Mouse (Mus musculus): Measurements from ENCODE around the gene Fkbp5. TPM values are rescaled to one million over a fixed set of nuclear protein-coding genes. Genes with fewer than 3 reads are reported as not detected.

The Fkbp5 gene
- polyA plus RNA-seq, 1 experiment from 2014 or later = 33.8 TPM

GRCm38 (mm10) chr17:28380255-28380654 lies 137.1 kb downstream of the Fkbp5 start:
- no peak overlapping the region for H3K9ac ChIP-seq
- H3K27me3 ChIP-seq = peaks cover 7% of the 10 kb centered on the region
- H3K9me3 ChIP-seq = no peaks in the 10 kb centered on the region
- 0 out of 2 replicates have a peak, but pooled peaks cover 6% of the 10 kb centered on the region for H3K4me1 ChIP-seq
- no peak overlapping the region for H3K27ac ChIP-seq
- no peak for ATAC-seq (ENCODE audit: insufficient number of reproducible peaks, insufficient read depth, low FRiP score, low TSS enrichment)
- H3K4me3 ChIP-seq = no peak overlapping the region
- H3K4me2 ChIP-seq (replicated peaks) = no peak overlapping the region
- 4% methylated on average over 6 of the region's 6 CpGs for WGBS
- H3K36me3 ChIP-seq = no peaks in the 10 kb centered on the region

DNA sequence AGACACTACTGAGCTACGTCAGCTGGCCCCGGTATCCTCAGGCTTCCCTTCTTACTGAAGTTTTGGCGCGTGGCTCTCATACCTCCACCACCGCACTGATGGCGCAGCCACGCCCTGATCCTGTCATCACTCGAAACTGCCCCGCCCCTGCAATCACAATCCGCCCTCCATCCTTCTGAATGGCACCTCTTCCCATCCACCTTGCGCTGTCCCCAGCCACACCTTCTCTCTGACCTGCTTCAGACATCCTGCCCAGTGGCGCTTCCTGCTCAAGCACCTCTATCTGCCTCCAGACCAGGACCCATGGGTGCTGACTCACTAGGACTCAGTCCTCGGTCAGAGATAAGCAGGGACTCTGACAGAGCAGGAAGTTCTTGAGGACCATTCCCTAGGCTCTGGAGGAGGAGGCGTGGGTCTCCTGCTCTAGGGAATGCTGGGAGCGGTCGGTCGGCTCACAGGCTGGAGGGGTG lies 141.7 kb downstream of the Fkbp5 start:
- Histone ChIP-seq H3K4me3 (no peak overlapping the region), H3K4me2 (replicated peaks) (no peak overlapping the region), H3K9ac (no peak overlapping the region), H3K36me3 (no peaks in the 10 kb centered on the region), H3K4me1 (peaks cover 10% of the 10 kb centered on the region; the same call in 1 of the 2 replicates), H3K27ac (no peak overlapping the region), H3K9me3 (no peaks in the 10 kb centered on the region), H3K27me3 (peaks cover 24% of the 10 kb centered on the region)
- WGBS = 17% methylated on average over 17 of the region's 17 CpGs
- ATAC-seq (ENCODE audit: insufficient number of reproducible peaks, insufficient read depth, low FRiP score, low TSS enrichment) = peak; percentile 22; the same call in 1 of the 2 replicates

DNA sequence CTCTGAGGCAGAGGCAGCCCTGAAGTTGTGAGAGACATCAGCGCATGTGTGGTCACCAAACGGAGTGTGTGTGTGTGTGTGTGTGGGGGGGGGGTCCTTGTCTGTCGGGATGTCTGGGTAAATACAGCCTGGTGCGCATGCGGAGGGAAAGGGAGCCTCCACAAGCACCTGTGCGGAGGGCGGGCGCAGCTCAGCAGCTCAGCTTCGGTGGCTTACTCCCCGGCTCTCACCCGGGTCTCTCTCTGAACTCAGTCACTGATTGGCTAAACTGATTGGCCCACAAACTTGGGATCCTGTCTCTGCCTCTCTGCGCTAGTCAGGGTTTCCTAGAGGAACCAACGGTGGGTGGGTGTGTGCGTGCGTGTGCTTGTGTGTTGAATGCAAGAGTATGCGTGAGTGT lies 142.8 kb downstream of the Fkbp5 start:
- Histone ChIP-seq H3K9ac (0 out of 2 replicates have a peak overlapping the region, but pooled peaks have one; percentile 15), H3K4me3 (no peak overlapping the region), H3K9me3 (no peaks in the 10 kb centered on the region), H3K27ac (no peak overlapping the region), H3K4me1 (peaks cover 4% of the 10 kb centered on the region; the same call in 1 of the 2 replicates), H3K27me3 (peaks cover 24% of the 10 kb centered on the region), H3K4me2 (replicated peaks) (0 out of 2 replicates have a peak overlapping the region, but pooled peaks have one; percentile 13), H3K36me3 (no peaks in the 10 kb centered on the region)
- 22% methylated on average over 16 of the region's 16 CpGs for WGBS
- ATAC-seq (ENCODE audit: insufficient number of reproducible peaks, insufficient read depth, low FRiP score, low TSS enrichment) = no peak

GRCm38 (mm10) chr17:28373821-28374220 lies 143.5 kb downstream of the Fkbp5 start:
- peaks cover 4% of the 10 kb centered on the region; the same call in 1 of the 2 replicates for H3K4me1 ChIP-seq
- ATAC-seq (ENCODE audit: insufficient number of reproducible peaks, insufficient read depth, low FRiP score, low TSS enrichment) = no peak
- H3K9ac ChIP-seq = no peak overlapping the region
- WGBS = 14% methylated on average over 10 of the region's 10 CpGs
- no peaks in the 10 kb centered on the region for H3K36me3 ChIP-seq
- peaks cover 24% of the 10 kb centered on the region for H3K27me3 ChIP-seq
- H3K4me3 ChIP-seq = no peak overlapping the region
- no peak overlapping the region for H3K4me2 ChIP-seq (replicated peaks)
- no peaks in the 10 kb centered on the region for H3K9me3 ChIP-seq
- H3K27ac ChIP-seq = no peak overlapping the region

DNA sequence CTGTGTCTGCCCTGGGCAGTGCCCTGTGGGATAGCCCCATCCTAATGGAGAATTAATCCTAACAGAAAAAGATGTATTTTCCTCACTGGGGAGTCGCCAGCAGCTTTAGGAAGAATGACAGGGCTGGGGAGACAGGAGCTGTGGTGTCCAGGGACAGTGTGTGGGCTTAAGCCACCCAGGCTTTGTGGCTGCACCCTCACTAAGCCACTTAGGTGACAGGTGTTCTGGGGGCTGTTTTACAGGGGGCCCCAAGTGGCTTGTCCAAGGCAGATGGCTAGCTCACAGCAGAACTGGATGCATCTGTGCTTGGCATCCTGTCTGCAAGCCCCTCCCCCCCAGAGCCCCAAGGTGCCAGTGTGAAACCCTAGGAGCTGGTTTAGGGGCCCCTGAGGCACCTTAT lies 145.4 kb downstream of the Fkbp5 start:
- peaks cover 4% of the 10 kb centered on the region; the same call in 1 of the 2 replicates for H3K4me1 ChIP-seq
- no peaks in the 10 kb centered on the region for H3K9me3 ChIP-seq
- no peak overlapping the region for H3K9ac ChIP-seq
- 73% methylated on average over 1 of the region's 1 CpGs for WGBS
- H3K36me3 ChIP-seq = no peaks in the 10 kb centered on the region
- ATAC-seq (ENCODE audit: insufficient number of reproducible peaks, insufficient read depth, low FRiP score, low TSS enrichment) = no peak
- no peak overlapping the region for H3K4me3 ChIP-seq
- H3K27me3 ChIP-seq = peaks cover 24% of the 10 kb centered on the region
- H3K27ac ChIP-seq = no peak overlapping the region
- no peak overlapping the region for H3K4me2 ChIP-seq (replicated peaks)

GRCm38 (mm10) chr17:28371286-28371685 lies 146.0 kb downstream of the Fkbp5 start:
- WGBS = 62% methylated on average over 2 of the region's 2 CpGs
- Histone ChIP-seq H3K4me1 (peaks cover 4% of the 10 kb centered on the region; the same call in 1 of the 2 replicates), H3K9ac (no peak overlapping the region), H3K4me2 (replicated peaks) (no peak overlapping the region), H3K4me3 (no peak overlapping the region), H3K27me3 (peaks cover 24% of the 10 kb centered on the region), H3K27ac (no peak overlapping the region; the same call in 1 of the 2 replicates), H3K36me3 (no peaks in the 10 kb centered on the region), H3K9me3 (no peaks in the 10 kb centered on the region)
- no peak for ATAC-seq (ENCODE audit: insufficient number of reproducible peaks, insufficient read depth, low FRiP score, low TSS enrichment)

- Histone ChIP-seq H3K9me3 (no peaks in the 10 kb centered on the region), H3K27me3 (peaks cover 25% of the 10 kb centered on the region), H3K27ac (no peak overlapping the region), H3K4me2 (replicated peaks) (no peak overlapping the region), H3K36me3 (no peaks in the 10 kb centered on the region), H3K4me3 (no peak overlapping the region), H3K4me1 (peaks cover 9% of the 10 kb centered on the region), H3K9ac (no peak overlapping the region)
- no peak for ATAC-seq (ENCODE audit: insufficient number of reproducible peaks, insufficient read depth, low FRiP score, low TSS enrichment)
- 81% methylated on average over 5 of the region's 5 CpGs for WGBS
Observed at GRCm38 (mm10) chr17:28369056-28369455, 148.3 kb downstream of the Fkbp5 start.

GRCm38 (mm10) chr17:28368449-28368848 lies 148.9 kb downstream of the Fkbp5 start:
- no peak overlapping the region for H3K4me3 ChIP-seq
- H3K27me3 ChIP-seq = peaks cover 28% of the 10 kb centered on the region
- H3K27ac ChIP-seq = no peak overlapping the region
- H3K4me1 ChIP-seq = peaks cover 15% of the 10 kb centered on the region
- no peaks in the 10 kb centered on the region for H3K36me3 ChIP-seq
- no peak overlapping the region for H3K4me2 ChIP-seq (replicated peaks)
- H3K9ac ChIP-seq = no peak overlapping the region
- no peak for ATAC-seq (ENCODE audit: insufficient number of reproducible peaks, insufficient read depth, low FRiP score, low TSS enrichment)
- H3K9me3 ChIP-seq = no peaks in the 10 kb centered on the region
- WGBS = 4% methylated on average over 13 of the region's 13 CpGs

GRCm38 (mm10) chr17:28365122-28365521 lies 152.2 kb downstream of the Fkbp5 start, which contains the start of gene Tulp1:
TSS of gene Tulp1 (minus strand) at chr17:28365222.
- Histone ChIP-seq H3K27me3 (peaks cover 43% of the 10 kb centered on the region), H3K9ac (peak within 1 kb of the TSS; percentile 49), H3K4me1 (peaks cover 28% of the 10 kb centered on the region), H3K27ac (no peak within 1 kb of the TSS), H3K4me2 (replicated peaks) (peak within 1 kb of the TSS; percentile 57), H3K36me3 (no peaks in the 10 kb centered on the region), H3K4me3 (peak within 1 kb of the TSS; percentile 32), H3K9me3 (no peaks in the 10 kb centered on the region)
- no peak for ATAC-seq (ENCODE audit: insufficient number of reproducible peaks, insufficient read depth, low FRiP score, low TSS enrichment)
- WGBS = 40% methylated on average over 8 of the region's 8 CpGs

DNA sequence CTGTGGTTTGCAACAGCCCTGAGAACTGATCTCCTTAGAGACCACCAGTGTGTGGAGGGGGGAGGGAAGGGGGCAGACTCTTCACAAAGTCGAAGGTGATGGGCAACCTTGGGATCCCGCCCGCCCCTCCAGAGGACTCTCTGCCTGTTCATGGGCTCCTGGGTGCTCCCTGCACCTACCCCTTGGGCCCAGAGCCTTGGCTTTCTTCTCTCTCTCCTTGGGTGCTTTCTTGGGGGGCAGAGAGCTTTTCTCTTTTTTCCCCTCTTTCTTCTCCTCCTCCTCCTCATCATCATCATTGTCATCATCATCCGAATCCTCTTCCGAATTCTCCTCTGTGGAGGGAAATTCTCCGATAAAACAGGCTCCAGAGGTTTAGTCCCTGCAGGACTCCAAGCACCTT lies 153.8 kb downstream of the Fkbp5 start:
- H3K4me3 ChIP-seq = peak overlapping the region; percentile 32; the same call in 1 of the 2 replicates
- peak overlapping the region; percentile 57 for H3K4me2 ChIP-seq (replicated peaks)
- peak overlapping the region; percentile 21; the same call in 1 of the 2 replicates for H3K9ac ChIP-seq
- H3K4me1 ChIP-seq = peaks cover 28% of the 10 kb centered on the region
- no peaks in the 10 kb centered on the region for H3K36me3 ChIP-seq
- 11% methylated on average over 6 of the region's 6 CpGs for WGBS
- peaks cover 58% of the 10 kb centered on the region for H3K27me3 ChIP-seq
- peak overlapping the region; percentile 55; the same call in 1 of the 2 replicates for H3K27ac ChIP-seq
- no peaks in the 10 kb centered on the region for H3K9me3 ChIP-seq
- no peak for ATAC-seq (ENCODE audit: insufficient number of reproducible peaks, insufficient read depth, low FRiP score, low TSS enrichment)

DNA sequence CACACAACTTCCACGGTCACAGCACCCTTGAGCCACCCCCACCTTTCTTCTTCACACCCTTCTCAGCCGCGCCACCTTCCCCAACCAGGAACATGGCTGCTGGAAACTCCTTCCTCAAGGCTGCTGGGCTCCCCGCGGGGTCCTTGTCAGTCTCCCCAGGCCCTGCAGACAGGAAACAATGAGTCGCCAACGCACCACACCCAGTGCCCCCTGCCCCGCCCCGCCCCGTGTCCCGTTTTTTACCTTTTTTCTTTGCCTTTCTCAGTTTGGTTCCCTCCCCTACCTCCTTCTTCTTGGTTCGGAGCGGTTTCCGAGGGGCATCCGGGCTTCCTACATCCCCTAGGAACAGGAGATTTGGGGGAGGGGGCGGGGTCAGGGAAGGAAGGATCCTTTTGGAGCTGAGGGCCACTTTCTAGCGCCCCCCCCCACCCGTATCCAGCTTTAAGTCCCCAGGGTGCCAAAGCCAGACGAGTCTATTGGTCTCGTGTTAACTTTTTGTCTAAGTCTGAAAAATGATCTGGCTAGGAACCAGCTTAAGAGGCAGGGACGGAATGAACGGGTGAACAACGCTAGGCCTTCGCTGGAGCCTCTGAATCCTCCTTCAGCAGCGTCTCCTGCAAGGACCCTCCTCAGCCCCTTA lies 154.6 kb downstream of the Fkbp5 start:
- Histone ChIP-seq H3K4me1 (peaks cover 28% of the 10 kb centered on the region), H3K27me3 (peaks cover 65% of the 10 kb centered on the region), H3K36me3 (no peaks in the 10 kb centered on the region), H3K9ac (peak overlapping the region; percentile 34), H3K4me2 (replicated peaks) (peak overlapping the region; percentile 57), H3K9me3 (no peaks in the 10 kb centered on the region), H3K4me3 (peak overlapping the region; percentile 27), H3K27ac (peak overlapping the region; percentile 55)
- under 1% methylated on average over 25 of the region's 25 CpGs for WGBS
- no peak for ATAC-seq (ENCODE audit: insufficient number of reproducible peaks, insufficient read depth, low FRiP score, low TSS enrichment)

All from embryonic facial prominence, embryonic 12.5 days (tissue).